ENCODE assay signal across 8 mouse cellular contexts in genomic region chr10:120377795-120378194, GRCm38 (mm10).
DNase-seq lines count a peak whose midpoint lies in the region; ATAC-seq and TF ChIP-seq lines count a peak whose summit lies in the region.

No protein-coding gene starts in this region.

- WGBS in kidney, postnatal 0 days: 56% methylated on average over 3 of the region's 3 CpGs
- WGBS in forebrain, embryonic 12.5 days: 68% methylated on average over 3 of the region's 3 CpGs
- WGBS in limb, embryonic 15.5 days: 72% methylated on average over 3 of the region's 3 CpGs

- peak overlapping the region; percentile 43 for H3K4me3 ChIP-seq in gastrocnemius, adult 2 months
- H3K4me3 ChIP-seq in kidney, postnatal 0 days (replicated peaks; ENCODE audit: low read depth, low read length): no peak overlapping the region
- no peak overlapping the region for H3K4me3 ChIP-seq in forebrain, embryonic 12.5 days (replicated peaks)
- H3K4me3 ChIP-seq in limb, embryonic 15.5 days: no peak overlapping the region

- H3K4me1 ChIP-seq in kidney, postnatal 0 days (replicated peaks; ENCODE audit: insufficient read depth, low read length): peaks cover 15% of the 10 kb centered on the region; the same call in 1 of the 2 replicates
- H3K4me1 ChIP-seq in forebrain, embryonic 12.5 days: peaks cover 34% of the 10 kb centered on the region
- H3K4me1 ChIP-seq in limb, embryonic 15.5 days: peaks cover 17% of the 10 kb centered on the region

- no peak overlapping the region for H3K9ac ChIP-seq in kidney, postnatal 0 days (ENCODE audit: low read depth, low read length)
- no peak overlapping the region for H3K9ac ChIP-seq in forebrain, embryonic 12.5 days
- no peak overlapping the region for H3K9ac ChIP-seq in limb, embryonic 15.5 days

- intact Hi-C loops in gastrocnemius, adult 2 months (cut with DNase I): no loop called here
- intact Hi-C loops in left cerebral cortex, postnatal 10 days (cut with DNase I): no loop called here

- no peaks in the 10 kb centered on the region for H3K36me3 ChIP-seq in kidney, postnatal 0 days (ENCODE audit: insufficient read depth, low read length)
- H3K36me3 ChIP-seq in forebrain, embryonic 12.5 days (replicated peaks): no peaks in the 10 kb centered on the region
- no peaks in the 10 kb centered on the region for H3K36me3 ChIP-seq in limb, embryonic 15.5 days

- no peaks in the 10 kb centered on the region for H3K9me3 ChIP-seq in kidney, postnatal 0 days (replicated peaks; ENCODE audit: low read length)
- no peaks in the 10 kb centered on the region for H3K9me3 ChIP-seq in forebrain, embryonic 12.5 days
- no peaks in the 10 kb centered on the region for H3K9me3 ChIP-seq in limb, embryonic 15.5 days

- no peak for DNase-seq in gastrocnemius, adult 2 months
- no peak for DNase-seq in gastrocnemius, postnatal 4 days (ENCODE audit: low spot score in 2 of 2)
- DNase-seq in kidney, postnatal 0 days (ENCODE audit: low spot score): no peak
- no peak for DNase-seq in kidney, adult 11 months
- no peak for DNase-seq in left cerebral cortex, postnatal 10 days (ENCODE audit: extremely low spot score in 1 of 2, low spot score in 2 of 2)
- no peak for DNase-seq in cerebellum, postnatal 10 days

- H3K4me2 ChIP-seq in kidney, postnatal 0 days (ENCODE audit: low read length): peak overlapping the region; percentile 48
- 0 out of 2 replicates have a peak overlapping the region, but pooled peaks have one; percentile 26 for H3K4me2 ChIP-seq in forebrain, embryonic 12.5 days
- 0 out of 2 replicates have a peak overlapping the region, but pooled peaks have one; percentile 25 for H3K4me2 ChIP-seq in limb, embryonic 15.5 days

- no peaks in the 10 kb centered on the region for H3K27me3 ChIP-seq in kidney, postnatal 0 days (ENCODE audit: insufficient read depth, low read length)
- no peaks in the 10 kb centered on the region for H3K27me3 ChIP-seq in forebrain, embryonic 12.5 days
- no peaks in the 10 kb centered on the region for H3K27me3 ChIP-seq in limb, embryonic 15.5 days

- no peak for ATAC-seq in kidney, postnatal 0 days (replicated peaks; ENCODE audit: low FRiP score, low read depth)
- 0 out of 2 replicates have a peak, but pooled peaks have one; percentile 28 for ATAC-seq in forebrain, embryonic 12.5 days (ENCODE audit: low FRiP score)
- ATAC-seq in limb, embryonic 15.5 days (ENCODE audit: insufficient number of reproducible peaks, low FRiP score, low TSS enrichment, low read depth): no peak

- H3K27ac ChIP-seq in gastrocnemius, adult 2 months: no peak overlapping the region
- peak overlapping the region; percentile 39 for H3K27ac ChIP-seq in kidney, postnatal 0 days
- H3K27ac ChIP-seq in forebrain, embryonic 12.5 days: peak overlapping the region; percentile 50
- peak overlapping the region; percentile 64; the same call in 1 of the 2 replicates for H3K27ac ChIP-seq in limb, embryonic 15.5 days

- TF ChIP-seq CTCF in gastrocnemius, adult 2 months (IDR thresholded peaks at IDR 0.05): no peak
- no peak for TF ChIP-seq CTCF in kidney, postnatal 0 days (IDR thresholded peaks at IDR 0.05; ENCODE audit: low read depth)
